Mouse (Mus musculus) megakaryocyte, embryonic 14.5 days (primary cell): ENCODE results near the gene Ccn5.

ENCODE experiments used
- FLI1 ChIP-seq: IDR thresholded peaks from 2 replicates; pipeline ENCODE4 v1.6.1; 2012; ENCODE audit warnings: low read length, inconsistent platforms, mixed read lengths
- GATA1 ChIP-seq: IDR thresholded peaks from 3 replicates; pipeline ENCODE4 v1.6.1; 2012; ENCODE audit warnings: mixed read lengths, low read length, inconsistent platforms, borderline replicate concordance

- TF ChIP-seq GATA1 (no peak), FLI1 (no peak)
These were observed 3.1 kb downstream of the Ccn5 start for GRCm38 (mm10) chr2:163823771-163824170.
